Mouse (Mus musculus) thymus, adult 2 months (tissue): ENCODE data around the gene Il34. TPM values are rescaled to one million over a fixed set of nuclear protein-coding genes. Genes with fewer than 3 reads are reported as not detected.

Experiments used
- DNase-seq: peaks from one replicate; pipeline ENCODE4 v3.0.0; 2021
- H3K27ac ChIP-seq: fragments of 200-500 bp; 2 replicates; pipeline ENCODE4 v1.5.1; 2012; ENCODE audit warnings: low read length, control low read depth; ENCODE audit not compliant: control insufficient read depth, insufficient read depth
- H3K27me3 ChIP-seq: fragments of 200-500 bp; 2 replicates; pipeline ENCODE4 v1.6.1; 2012; ENCODE audit warnings: mild to moderate bottlenecking, low read length, moderate library complexity, mixed read lengths; ENCODE audit not compliant: control insufficient read depth, insufficient read depth
- H3K36me3 ChIP-seq: fragments of 200-500 bp; 2 replicates; pipeline ENCODE4 v1.6.1; 2012; ENCODE audit warnings: mild to moderate bottlenecking, low read length, moderate library complexity; ENCODE audit not compliant: control insufficient read depth, insufficient read depth
- H3K4me1 ChIP-seq: fragments of 200-500 bp; replicated peaks from 2 replicates; pipeline ENCODE4 v1.6.1; 2012; ENCODE audit warnings: low read length; ENCODE audit not compliant: control insufficient read depth, insufficient read depth
- H3K4me3 ChIP-seq: fragments of 200-500 bp; 2 replicates; pipeline ENCODE4 v1.5.1; 2012; ENCODE audit warnings: mild to moderate bottlenecking, low read length, control low read depth, moderate library complexity; ENCODE audit not compliant: control insufficient read depth, insufficient read depth
- CTCF ChIP-seq: fragments of 200-500 bp; IDR thresholded peaks from 2 replicates; pipeline ENCODE4 v1.5.1; 2012; ENCODE audit warnings: mild to moderate bottlenecking, control low read depth, low read length, moderate library complexity, borderline replicate concordance; ENCODE audit not compliant: control insufficient read depth, poor library complexity, insufficient read depth; ENCODE audit errors: extremely low read depth
- POLR2A ChIP-seq: fragments of 200-500 bp; IDR thresholded peaks from 2 replicates; pipeline ENCODE4 v1.6.1; 2012; ENCODE audit warnings: mild to moderate bottlenecking, low read length, control low read depth, moderate library complexity; ENCODE audit not compliant: control insufficient read depth, poor library complexity, insufficient read depth; ENCODE audit errors: extremely low read depth
- WGBS: fragments of 180-500 bp; shearing (Covaris S2); methylation state at CpG from one replicate; pipeline ENCODE4 v1.1.7; 2018; 5-methylcytosine and 5-hydroxymethylcytosine counted together
- polyA plus RNA-seq: library from polyadenylated mRNA; depleted of rRNA; stranded (reverse); fragments of >200 nt; gene quantifications from 2 replicates; pipeline ENCODE4 v1.2.3, GENCODE M21; 2012

The Il34 gene
- polyA plus RNA-seq, 1 experiment: 29.3 TPM

- no peak for DNase-seq
- Histone ChIP-seq H3K27me3 (no peaks in the 10 kb centered on the region), H3K36me3 (no peaks in the 10 kb centered on the region), H3K4me3 (no peak overlapping the region), H3K27ac (no peak overlapping the region), H3K4me1 (no peaks in the 10 kb centered on the region; the same call in 1 of the 2 replicates)
- WGBS: 99% methylated on average over 3 of the region's 3 CpGs
- TF ChIP-seq POLR2A (no peak), CTCF (no peak)
Measured at GRCm38 (mm10) chr8:110706288-110706870, 99.3 kb downstream of the Il34 start.

- DNase-seq: no peak
- no peaks in the 10 kb centered on the region for H3K36me3 ChIP-seq
- no peak for TF ChIP-seq POLR2A
- H3K27me3 ChIP-seq: no peaks in the 10 kb centered on the region
- no peak overlapping the region for H3K4me3 ChIP-seq
- no peaks in the 10 kb centered on the region; the same call in 1 of the 2 replicates for H3K4me1 ChIP-seq
- WGBS: 91% methylated on average over 14 of the region's 14 CpGs
- H3K27ac ChIP-seq: no peak overlapping the region
Measured at GRCm38 (mm10) chr8:110705391-110706287, 100.1 kb downstream of the Il34 start.

GRCm38 (mm10) chr8:110704103-110704502 lies 101.6 kb downstream of the Il34 start:
- H3K36me3 ChIP-seq: no peaks in the 10 kb centered on the region
- TF ChIP-seq CTCF (no peak), POLR2A (no peak)
- H3K4me1 ChIP-seq: no peaks in the 10 kb centered on the region; the same call in 1 of the 2 replicates
- 95% methylated on average over 3 of the region's 3 CpGs for WGBS
- H3K27ac ChIP-seq: no peak overlapping the region
- no peak for DNase-seq
- H3K4me3 ChIP-seq: no peak overlapping the region
- H3K27me3 ChIP-seq: no peaks in the 10 kb centered on the region

GRCm38 (mm10) chr8:110703460-110704061 lies 102.2 kb downstream of the Il34 start:
- no peak overlapping the region; the same call in 1 of the 2 replicates for H3K27ac ChIP-seq
- no peaks in the 10 kb centered on the region; the same call in 1 of the 2 replicates for H3K4me1 ChIP-seq
- DNase-seq: no peak
- no peak overlapping the region for H3K4me3 ChIP-seq
- H3K27me3 ChIP-seq: no peaks in the 10 kb centered on the region
- TF ChIP-seq CTCF: no peak
- TF ChIP-seq POLR2A: no peak
- H3K36me3 ChIP-seq: no peaks in the 10 kb centered on the region
- WGBS: 85% methylated on average over 9 of the region's 9 CpGs

GRCm38 (mm10) chr8:110702636-110703459 lies 102.9 kb downstream of the Il34 start:
- WGBS: 90% methylated on average over 9 of the region's 9 CpGs
- Histone ChIP-seq H3K27me3 (no peaks in the 10 kb centered on the region), H3K4me3 (no peak overlapping the region), H3K36me3 (no peaks in the 10 kb centered on the region), H3K4me1 (peaks cover 2% of the 10 kb centered on the region; the same call in 1 of the 2 replicates), H3K27ac (peak overlapping the region; percentile 27; the same call in 1 of the 2 replicates)
- no peak for DNase-seq
- TF ChIP-seq CTCF: no peak
- TF ChIP-seq POLR2A: no peak

GRCm38 (mm10) chr8:110700561-110700960 lies 105.2 kb downstream of the Il34 start:
- Histone ChIP-seq H3K4me1 (peaks cover 2% of the 10 kb centered on the region; the same call in 1 of the 2 replicates), H3K27me3 (no peaks in the 10 kb centered on the region), H3K27ac (no peak overlapping the region), H3K4me3 (no peak overlapping the region), H3K36me3 (no peaks in the 10 kb centered on the region)
- TF ChIP-seq CTCF (no peak), POLR2A (no peak)
- DNase-seq: no peak
- 92% methylated on average over 2 of the region's 2 CpGs for WGBS

GRCm38 (mm10) chr8:110699501-110699900 lies 106.2 kb downstream of the Il34 start:
- no peaks in the 10 kb centered on the region for H3K27me3 ChIP-seq
- H3K36me3 ChIP-seq: no peaks in the 10 kb centered on the region
- no peak overlapping the region for H3K4me3 ChIP-seq
- WGBS: 99% methylated on average over 7 of the region's 7 CpGs
- peaks cover 2% of the 10 kb centered on the region; the same call in 1 of the 2 replicates for H3K4me1 ChIP-seq
- no peak for DNase-seq
- no peak overlapping the region for H3K27ac ChIP-seq
- TF ChIP-seq POLR2A (no peak), CTCF (no peak)
